Mouse (Mus musculus): Measurements from ENCODE around the gene Kalrn.
A peak's percentile ranks its signal among the peaks of the same experiment; 100 is the strongest.

Kalrn gene

DNA sequence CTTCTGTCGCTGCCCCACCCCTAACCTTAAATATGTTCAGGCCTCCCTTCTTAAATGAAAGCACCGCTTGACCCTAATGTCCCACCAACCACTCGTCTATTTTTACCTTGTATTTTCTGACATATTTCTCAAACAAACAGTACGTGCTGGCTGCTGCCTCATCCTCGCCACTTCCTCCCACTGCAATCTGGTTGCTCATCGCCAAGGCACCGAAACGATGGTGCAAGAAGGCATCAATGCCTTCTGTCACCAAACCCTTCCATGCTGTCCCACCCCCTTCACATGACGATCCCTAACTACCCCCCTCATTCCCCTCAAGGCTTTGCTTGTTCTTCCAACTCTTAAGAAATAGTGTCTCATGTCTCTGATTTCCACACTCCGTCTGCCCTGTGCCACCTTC lies 69.1 kb downstream of the Kalrn start:
- DNase-seq (ENCODE audit: low spot score in 2 of 2), result no peak

DNA sequence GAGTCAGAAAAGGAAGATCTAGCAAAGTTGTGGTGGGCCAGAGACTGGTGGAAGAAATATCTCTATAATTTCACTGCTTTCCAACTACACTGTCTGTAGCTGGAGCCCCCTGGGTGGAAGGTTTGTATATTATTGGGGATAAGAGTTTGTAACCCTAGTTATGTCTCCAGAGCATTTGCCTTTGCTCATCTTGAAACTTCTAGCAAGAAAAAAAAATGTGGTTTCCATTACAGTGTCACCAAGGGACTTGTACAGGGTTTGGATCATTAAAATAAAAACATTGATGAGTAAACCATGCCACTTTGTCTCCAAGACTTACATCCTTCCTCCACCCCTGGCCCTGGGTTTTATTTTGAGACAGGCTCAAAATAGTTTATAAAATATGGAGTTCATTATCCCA lies 71.2 kb downstream of the Kalrn start:
- no peak for DNase-seq (ENCODE audit: low spot score in 2 of 2)

DNA sequence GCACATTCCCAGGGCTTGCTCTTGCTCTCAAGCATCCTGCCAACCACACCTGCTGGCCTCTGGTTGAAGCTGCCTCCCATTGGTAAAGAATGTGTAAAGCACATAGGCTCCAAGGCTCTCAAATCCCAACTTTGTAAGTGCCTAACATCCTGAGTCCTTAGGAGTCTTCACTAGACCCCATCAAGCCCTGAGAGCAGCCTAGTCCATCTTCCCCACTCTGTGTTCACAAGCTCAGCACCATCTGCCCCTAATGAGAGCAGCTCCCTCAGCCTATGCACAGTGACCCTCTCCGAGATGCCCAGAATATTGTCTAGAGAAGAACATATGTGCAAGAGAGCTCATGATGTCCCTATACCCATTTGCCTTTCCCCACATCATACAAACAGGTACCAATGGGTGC lies 78.6 kb downstream of the Kalrn start:
- DNase-seq (ENCODE audit: low spot score in 2 of 2), result no peak

DNA sequence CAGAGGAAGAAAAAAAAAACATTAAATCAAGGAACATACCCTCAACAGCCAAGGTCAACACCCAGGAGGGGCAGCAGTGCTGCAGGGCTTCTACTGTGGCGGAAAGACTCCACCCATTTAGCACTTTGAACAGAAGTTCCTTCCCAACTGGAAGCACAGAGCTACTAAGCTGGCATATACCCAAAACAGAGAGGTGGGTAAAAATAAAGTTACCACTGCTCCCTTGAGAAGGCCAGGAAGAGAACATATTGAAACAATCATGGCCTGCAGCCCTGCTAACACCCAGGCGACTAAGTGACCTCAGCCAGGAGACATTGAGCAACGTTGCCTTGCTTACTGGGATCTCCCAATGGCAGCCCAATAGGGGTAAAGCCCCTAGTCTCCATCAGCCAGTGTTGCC lies 79.4 kb downstream of the Kalrn start:
- DNase-seq (ENCODE audit: low spot score in 2 of 2), result peak; percentile 81 to 89

DNA sequence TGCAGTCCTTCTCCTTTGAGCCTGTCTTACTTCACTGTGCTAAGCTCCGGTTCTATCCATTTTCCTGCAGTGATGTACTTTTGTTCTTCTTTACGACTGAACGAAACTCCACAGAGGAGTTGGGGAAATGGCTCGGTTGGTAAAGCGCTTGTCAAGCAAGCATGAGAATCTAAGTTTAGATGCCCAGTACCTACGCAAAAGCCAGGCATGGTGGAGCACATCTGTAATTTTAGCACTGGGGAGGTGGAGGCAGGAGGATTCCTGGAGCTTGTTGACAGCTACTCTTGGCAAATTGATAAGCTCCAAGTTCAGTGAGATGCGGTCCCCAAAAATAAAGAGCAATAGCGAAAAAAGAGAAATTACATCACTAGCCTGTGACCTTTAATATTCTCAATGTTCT lies 82.1 kb downstream of the Kalrn start:
- DNase-seq (ENCODE audit: low spot score in 2 of 2), result no peak

DNA sequence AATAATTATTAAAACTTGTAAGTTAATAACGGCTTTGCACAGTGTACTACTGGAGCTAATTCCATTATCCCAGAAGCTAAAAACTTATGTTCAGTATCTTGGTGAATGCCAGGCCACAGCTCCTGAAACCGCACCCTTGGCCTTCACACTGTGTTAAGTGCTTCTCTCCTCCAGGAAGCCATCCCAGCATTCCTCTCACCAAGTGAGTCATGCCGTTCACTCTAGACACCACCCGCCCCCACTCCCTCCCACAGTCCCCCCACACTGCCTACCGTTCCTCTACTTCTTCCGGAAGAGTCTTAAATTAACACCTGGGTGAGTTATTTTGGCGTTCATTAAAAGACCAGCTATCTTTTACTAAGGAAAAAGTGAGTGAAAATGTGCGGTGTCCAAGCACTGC lies 82.8 kb downstream of the Kalrn start:
- no peak for DNase-seq (ENCODE audit: low spot score in 2 of 2)

DNA sequence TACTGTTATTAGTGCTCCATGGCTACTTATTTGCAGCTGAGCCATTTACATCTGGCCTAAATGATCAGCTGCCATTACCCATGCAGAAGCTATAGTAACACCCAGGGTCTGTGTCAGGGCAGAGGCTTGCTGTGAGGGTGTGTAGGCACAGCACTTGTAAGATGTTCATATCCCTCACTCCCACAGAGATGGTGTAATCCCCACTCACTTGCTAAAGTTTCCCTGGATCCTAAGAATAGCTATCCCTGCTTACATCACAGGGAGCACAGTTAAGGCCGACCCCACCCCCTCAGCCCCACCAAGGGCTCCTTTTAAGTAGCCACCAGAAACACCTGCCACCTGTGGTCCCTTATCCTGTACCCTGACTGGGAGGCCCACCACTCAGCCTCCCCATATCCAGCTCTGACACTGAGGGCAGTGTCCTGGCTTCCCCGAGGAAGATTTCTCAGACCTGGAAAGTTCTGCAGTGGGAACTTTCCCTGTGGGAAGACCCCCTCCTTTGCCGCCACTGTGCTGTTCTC lies 83.5 kb downstream of the Kalrn start:
- DNase-seq (ENCODE audit: low spot score in 2 of 2), result no peak

DNA sequence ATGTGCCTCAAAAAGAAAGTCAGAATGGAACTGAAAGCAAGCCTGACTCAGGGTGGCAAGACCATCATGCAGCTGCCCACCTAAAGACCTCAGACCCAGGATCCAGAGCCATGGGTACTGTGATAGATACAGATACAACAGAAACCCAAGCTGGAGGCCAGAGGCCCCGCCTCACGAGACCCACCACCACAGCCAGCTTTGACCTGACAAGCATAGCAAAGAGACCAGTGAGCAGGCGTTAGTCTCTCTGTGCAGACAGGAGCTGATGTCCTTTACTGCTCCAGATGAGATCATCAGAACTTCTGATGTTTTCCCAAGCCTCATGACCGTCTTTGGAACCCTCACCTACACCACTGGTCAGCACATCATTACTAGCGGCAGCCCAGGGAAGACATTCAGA lies 85.5 kb downstream of the Kalrn start:
- DNase-seq (ENCODE audit: low spot score in 2 of 2), result no peak

DNA sequence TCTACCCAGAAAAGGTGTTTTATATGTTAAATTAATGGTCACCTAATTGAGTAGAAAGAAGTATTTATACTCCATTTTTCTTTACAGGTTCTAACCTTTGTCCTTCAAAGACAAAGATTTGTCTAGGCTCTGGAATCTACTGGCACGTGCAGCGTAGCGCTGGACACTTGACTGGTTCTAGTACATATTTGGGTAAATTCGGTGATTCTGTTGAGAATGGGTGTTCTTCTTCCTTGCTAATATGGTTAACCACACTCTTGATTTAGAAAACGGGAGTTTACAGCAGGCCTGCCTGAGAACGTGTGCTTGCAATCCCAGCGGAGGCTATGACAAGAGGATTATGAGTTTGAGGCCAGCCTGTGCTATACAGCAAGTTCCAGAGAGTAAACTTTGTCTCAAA lies 86.1 kb downstream of the Kalrn start:
- no peak for DNase-seq (ENCODE audit: low spot score in 2 of 2)

DNA sequence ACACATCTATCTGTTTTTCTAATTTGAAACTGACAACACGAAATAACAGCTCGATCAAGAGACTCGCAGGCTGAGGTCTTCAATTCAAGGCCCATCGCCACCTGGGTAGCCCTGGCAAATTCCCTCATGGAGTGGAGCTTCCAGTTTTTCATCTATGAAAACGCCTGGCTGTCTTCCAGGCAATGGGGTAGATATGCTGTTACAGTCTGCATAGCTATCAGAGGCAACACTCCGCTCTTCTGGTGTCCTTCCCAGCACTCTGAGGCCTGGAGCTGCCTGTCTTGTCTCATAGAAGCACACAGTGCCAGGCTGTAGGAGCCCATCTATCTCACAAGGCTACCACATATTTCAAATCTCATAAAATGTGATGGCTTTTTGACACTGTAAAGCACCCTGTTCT lies 87.8 kb downstream of the Kalrn start:
- DNase-seq (ENCODE audit: low spot score in 2 of 2), result no peak

DNA sequence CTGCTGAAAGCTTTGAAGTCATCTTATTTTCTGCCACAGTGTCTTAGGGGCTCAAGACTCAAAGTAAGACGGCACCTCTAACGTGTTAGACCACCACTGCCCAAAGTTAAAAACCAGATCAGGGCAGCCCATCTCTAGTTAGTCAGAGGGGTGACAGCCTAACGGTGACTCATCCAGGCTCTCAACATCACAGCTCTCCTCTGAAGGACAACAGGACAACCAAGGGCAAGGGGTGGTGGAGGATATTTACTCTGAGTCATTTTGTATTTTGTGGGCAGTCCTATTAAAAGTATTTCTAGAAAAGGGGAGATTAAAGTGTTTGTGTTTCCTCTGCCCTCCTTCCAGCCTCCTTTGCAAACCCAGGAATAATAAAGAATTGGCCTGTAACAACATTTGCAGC lies 88.4 kb downstream of the Kalrn start:
- no peak for DNase-seq (ENCODE audit: low spot score in 2 of 2)

DNA sequence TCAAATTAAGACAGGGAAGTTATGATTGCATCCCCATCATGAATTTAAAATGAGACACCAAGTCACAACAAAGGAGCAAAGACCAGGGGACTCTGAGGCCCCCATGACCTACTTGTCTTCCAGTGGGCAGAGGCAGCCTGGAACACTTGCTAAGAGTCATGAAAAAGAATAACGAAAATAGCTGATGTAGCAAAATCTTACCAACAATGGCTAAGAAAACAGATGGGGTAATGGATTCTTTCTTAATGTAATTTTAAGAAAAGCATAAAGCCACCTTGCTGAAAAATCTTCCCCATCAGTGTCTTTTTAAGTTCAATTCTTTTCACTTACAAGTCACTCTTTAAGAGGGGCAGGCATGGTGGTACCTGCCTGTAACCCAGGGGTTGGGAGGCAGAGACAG lies 89.1 kb downstream of the Kalrn start:
- DNase-seq (ENCODE audit: low spot score in 2 of 2), result no peak

DNA sequence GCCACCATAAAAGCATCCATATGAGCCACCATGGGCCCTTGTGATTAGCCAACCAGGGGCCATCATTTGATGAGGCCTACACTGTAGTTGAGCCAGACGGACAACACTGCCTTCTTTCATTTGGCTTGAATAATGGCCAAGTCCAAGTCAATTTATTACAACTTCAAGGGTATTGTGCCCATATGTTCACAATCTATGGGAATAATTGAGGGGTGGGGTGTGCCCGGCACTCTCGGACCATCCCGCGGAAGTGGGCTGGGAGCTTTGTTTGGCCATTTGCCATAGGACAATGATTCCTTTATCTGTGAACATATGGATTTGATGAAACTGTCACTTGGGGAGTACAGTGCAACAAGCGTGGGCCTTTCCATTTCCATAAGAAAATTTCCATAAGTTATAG lies 89.6 kb downstream of the Kalrn start:
- DNase-seq (ENCODE audit: low spot score in 2 of 2), result no peak

DNA sequence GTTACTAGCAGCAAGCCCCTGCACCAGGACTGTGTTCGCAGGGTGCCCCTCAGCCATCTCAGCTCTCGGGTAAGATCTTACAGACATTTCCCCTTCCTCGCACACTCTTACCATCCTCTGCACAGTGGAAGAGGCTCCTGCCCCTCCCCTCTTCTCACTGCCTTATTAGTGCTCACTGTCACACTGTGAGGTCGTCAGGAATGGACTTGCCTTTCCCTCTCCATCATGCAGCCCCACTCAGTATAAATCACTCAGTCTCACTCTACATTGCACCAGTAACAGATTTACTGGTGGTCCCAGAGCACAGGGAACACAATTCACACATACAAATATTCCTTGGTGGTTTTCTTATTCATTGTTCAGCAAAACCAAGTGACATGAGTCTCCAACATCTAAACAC lies 98.6 kb downstream of the Kalrn start:
- DNase-seq (ENCODE audit: low spot score in 2 of 2), result no peak

DNA sequence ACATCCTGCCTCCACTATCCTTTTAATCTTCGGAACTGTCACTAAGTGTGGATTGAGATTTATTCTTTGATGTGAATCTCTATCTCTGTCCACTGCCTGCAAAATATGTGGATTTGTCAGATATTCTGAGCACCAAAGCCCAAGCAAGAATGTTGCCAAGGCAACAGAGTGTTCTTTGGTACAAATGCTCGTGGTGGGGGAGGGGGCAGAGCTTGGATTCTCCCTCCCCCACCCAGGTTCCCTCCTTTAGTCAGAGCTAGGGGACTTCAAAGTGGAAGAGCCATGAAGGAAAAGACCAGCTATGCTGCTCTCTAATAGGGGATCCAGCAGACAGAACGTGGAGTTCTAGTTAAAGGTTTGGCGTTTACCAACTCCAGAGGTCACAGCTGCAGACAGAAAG lies 99.4 kb downstream of the Kalrn start:
- DNase-seq (ENCODE audit: low spot score in 2 of 2), result no peak

DNA sequence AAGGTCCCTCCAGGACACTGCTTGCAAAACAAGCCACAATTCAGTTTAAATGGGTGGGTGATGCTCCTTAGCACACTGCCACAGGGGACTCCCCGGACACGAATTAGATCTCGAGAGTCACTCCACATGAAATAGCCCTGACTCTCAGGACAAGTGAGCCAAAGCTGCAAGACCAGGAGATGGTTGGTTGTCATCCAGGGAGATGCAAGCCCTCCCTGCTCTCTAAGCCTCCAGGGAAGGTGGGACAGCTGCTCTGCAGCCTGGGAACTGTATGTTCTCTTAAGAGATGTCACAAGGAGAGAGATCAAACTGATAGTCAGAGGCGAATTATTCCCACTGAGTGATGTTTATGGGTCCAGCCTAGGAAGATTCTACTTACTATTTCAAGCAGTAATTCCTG lies 101.9 kb downstream of the Kalrn start:
- peak in 1 of 2 experiments; percentile 35 for DNase-seq (ENCODE audit: low spot score in 2 of 2)

DNA sequence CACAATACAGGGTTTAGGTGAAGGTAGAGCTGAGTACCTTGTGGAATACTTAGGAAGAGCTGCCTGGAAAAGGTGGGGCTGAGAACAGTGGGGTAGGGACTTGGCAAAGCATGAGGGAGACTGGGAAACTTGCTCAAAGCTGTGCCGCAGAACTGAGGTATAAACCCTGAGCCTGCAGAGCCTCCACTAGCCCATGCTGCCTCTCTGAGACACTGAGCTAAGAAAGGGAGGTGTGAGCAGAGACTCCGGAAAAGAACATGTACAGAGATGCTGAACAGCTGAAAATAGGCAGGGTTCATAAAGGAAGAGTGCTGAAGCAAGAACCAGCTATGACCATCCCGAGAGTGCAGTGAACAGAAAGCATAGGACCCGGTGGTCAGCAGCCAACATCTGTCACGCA lies 103.0 kb downstream of the Kalrn start:
- no peak for DNase-seq (ENCODE audit: low spot score in 2 of 2)

DNA sequence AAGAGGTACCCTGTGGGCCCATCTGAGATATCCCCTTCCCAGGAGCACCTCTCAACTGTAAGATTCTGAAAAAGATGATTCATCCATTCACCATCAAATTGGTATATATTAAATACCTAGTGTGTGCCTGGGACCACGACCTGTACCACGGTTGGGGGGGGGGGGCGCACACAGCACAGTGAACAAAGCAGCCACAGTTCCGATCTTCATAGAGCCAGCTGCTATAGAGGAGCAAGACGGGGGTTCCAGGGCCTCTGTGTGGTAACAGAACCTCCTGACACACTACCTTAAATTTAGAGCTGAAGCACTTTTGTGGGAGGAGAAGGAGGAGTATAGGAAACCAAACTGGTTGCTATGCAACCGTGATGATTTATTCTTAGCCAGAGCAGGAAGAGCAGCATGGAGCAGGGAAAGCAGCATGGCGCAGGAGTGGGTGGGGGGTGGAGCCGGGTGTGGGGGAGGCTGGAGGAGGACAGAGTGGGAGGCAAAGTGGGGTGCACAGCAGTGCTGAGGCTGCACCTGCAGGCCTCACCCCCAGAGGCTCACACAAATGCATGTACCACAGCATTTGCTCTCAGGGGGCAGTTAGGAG lies 104.0 kb downstream of the Kalrn start:
- DNase-seq (ENCODE audit: low spot score in 2 of 2), result no peak

DNA sequence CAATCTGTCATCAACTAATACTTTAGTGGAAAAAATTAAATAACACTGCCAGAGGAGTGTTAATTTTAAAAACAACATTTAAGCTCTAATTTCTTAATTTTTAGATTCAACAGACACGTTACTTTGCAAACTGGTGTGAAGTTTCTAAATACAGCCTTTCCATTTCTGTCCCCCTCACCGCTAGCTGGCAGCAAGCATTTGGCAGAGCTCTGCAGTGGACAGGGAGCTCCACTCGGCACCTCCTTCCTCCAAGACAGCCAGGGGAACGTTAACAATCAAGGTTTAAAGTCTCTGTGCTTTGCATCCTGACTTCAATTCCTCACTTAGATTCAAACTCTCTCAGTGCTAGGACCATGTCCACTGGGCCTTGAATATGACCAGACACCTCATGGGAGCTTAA lies 106.7 kb downstream of the Kalrn start:
- DNase-seq (ENCODE audit: low spot score in 2 of 2), result no peak

DNA sequence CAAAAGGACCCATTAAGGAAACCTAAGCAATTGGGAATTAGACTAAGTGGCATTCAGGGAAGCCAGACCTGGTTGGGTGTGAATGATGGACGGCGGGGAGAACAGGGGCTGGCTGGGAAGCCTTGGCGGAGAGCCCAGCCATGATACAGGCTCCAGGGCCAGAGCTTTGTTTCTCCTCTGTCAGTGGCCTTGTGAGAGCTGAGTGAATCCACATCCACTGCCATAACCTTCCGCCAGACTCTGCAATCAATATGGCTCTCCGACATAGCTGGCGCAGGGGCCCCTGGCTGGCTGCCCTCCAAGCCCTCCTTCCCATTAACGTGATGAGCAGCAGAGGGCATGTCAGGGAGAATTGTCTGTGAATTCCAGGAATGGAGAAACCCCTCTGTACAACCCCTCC lies 117.0 kb downstream of the Kalrn start:
- DNase-seq (ENCODE audit: low spot score in 2 of 2), result peak; percentile 52 to 54

DNA sequence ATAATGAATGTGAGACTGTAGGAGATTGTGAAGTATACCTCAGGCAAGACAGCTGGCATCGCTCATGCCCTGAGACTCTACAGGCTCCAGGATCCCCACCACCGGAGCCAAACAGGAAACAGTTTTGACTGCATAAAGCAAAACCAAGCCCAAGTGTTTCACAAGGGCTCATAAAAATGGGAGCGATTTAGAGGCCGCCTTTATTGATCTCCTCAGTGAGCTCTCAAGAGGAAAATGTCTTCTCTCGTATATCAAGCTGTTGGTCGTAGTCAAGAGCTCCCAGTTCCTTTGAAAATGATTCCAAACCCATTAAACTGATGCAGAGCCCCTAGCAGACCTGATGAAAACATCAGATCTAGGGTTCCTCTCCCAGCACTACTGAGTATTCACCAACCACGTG lies 127.7 kb downstream of the Kalrn start:
- no peak for DNase-seq (ENCODE audit: low spot score in 2 of 2)

DNA sequence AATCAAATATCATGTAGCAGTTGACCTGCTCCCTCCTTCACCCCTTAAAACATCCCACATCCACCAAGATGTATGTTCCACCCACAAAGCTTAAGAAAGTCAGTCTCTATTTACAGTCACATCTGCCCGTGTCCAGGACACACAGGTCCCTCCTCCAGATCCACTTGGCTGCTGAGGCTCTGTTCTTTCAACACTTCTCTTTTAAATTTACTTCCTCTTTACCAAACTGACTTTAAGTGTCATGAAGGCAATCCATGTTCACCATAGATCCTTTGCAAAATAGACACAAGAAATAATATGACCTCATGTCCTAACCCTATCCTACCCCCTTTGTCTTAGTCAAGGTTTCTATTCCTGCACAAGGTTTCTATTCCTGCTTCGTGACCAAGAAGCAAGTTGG lies 131.6 kb downstream of the Kalrn start:
- no peak for DNase-seq (ENCODE audit: low spot score in 2 of 2)

DNA sequence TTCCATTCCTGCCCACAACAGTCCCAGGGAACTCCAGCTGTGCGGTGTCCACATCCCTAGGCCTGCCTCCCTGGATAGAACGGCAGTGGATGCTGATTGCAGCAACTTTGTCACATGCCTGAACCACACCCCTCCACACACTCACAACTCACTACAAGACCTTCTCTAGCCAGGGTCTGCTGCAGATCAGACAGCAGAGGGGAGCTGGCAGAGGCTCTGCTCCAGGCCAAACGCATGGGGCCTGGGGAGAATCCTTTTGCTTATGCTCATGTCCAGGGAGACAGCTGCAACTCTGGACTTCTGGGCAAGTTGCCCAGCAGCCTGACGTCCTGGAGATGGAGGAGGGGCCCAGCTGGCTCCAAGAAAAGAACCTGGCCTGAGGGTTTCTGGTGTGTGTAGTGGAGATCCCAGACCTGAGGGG lies 132.3 kb downstream of the Kalrn start:
- peak; percentile 82 to 85 for DNase-seq (ENCODE audit: low spot score in 2 of 2)

DNA sequence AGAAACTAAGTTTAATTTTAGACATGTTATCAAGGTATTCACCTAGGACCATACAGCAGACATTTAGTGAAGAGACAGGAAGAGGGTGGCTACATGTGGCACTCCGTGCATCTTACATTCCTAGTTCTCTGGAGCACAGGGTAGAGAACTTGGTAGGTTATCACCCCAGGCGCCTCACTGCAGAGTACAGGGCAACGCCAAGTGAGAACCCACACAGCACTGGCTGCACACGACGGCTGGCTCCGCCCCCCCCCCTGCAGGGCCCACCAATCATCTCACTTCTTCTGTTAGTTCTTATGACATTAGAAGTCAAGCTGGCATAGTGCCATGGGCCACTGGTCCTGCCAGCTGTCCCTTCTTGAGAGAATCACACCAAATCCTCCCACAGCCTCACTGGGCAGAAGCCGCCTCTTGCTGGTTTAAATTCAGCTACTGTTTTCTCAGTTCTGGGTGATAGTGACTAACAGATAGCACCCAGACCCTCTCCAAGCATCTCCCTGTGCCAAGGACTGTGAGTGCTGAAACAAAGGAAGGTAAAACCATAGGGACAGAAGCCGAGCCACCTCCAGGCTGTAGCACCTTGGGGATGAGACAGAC lies 133.2 kb downstream of the Kalrn start:
- DNase-seq (ENCODE audit: low spot score in 2 of 2), result no peak

Data from heart, adult 9 months (tissue).